Mouse (Mus musculus): ENCODE measurements around the gene Cd83.

Cd83 gene

GRCm38 (mm10) chr13:43784725-43785711 lies at the start of gene Cd83:
Gene Cd83, plus strand, starts transcription at chr13:43784775.
- no peak for DNase-seq (ENCODE audit: low spot score)

- DNase-seq (ENCODE audit: low spot score): no peak
Observed at GRCm38 (mm10) chr13:43739598-43740275, 44.8 kb upstream of the Cd83 start.

GRCm38 (mm10) chr13:43740276-43740608 lies 44.3 kb upstream of the Cd83 start:
- no peak for DNase-seq (ENCODE audit: low spot score)

- no peak for DNase-seq (ENCODE audit: low spot score)
Observed at GRCm38 (mm10) chr13:43742677-43743076, 41.9 kb upstream of the Cd83 start.

GRCm38 (mm10) chr13:43744259-43744658 lies 40.3 kb upstream of the Cd83 start:
- no peak for DNase-seq (ENCODE audit: low spot score)

- DNase-seq (ENCODE audit: low spot score): no peak
Observed at GRCm38 (mm10) chr13:43750301-43750700, 34.3 kb upstream of the Cd83 start.

- DNase-seq (ENCODE audit: low spot score): no peak
Observed at GRCm38 (mm10) chr13:43750966-43751365, 33.6 kb upstream of the Cd83 start.

- DNase-seq (ENCODE audit: low spot score): no peak
Observed at GRCm38 (mm10) chr13:43752407-43752806, 32.2 kb upstream of the Cd83 start.

GRCm38 (mm10) chr13:43753652-43754051 lies 30.9 kb upstream of the Cd83 start:
- no peak for DNase-seq (ENCODE audit: low spot score)

- DNase-seq (ENCODE audit: low spot score): no peak
Observed at GRCm38 (mm10) chr13:43754455-43755128, 30.0 kb upstream of the Cd83 start.

- no peak for DNase-seq (ENCODE audit: low spot score)
Observed at GRCm38 (mm10) chr13:43755573-43755972, 29.0 kb upstream of the Cd83 start.

- no peak for DNase-seq (ENCODE audit: low spot score)
Observed at GRCm38 (mm10) chr13:43761156-43761855, 23.3 kb upstream of the Cd83 start.

GRCm38 (mm10) chr13:43762901-43763300 lies 21.7 kb upstream of the Cd83 start:
- DNase-seq (ENCODE audit: low spot score): no peak

GRCm38 (mm10) chr13:43763301-43763994 lies 21.1 kb upstream of the Cd83 start:
- no peak for DNase-seq (ENCODE audit: low spot score)

- no peak for DNase-seq (ENCODE audit: low spot score)
Observed at GRCm38 (mm10) chr13:43763995-43764579, 20.5 kb upstream of the Cd83 start.

GRCm38 (mm10) chr13:43765293-43765814 lies 19.2 kb upstream of the Cd83 start:
- no peak for DNase-seq (ENCODE audit: low spot score)

- DNase-seq (ENCODE audit: low spot score): no peak
Observed at GRCm38 (mm10) chr13:43766786-43767680, 17.5 kb upstream of the Cd83 start.

GRCm38 (mm10) chr13:43773020-43773419 lies 11.6 kb upstream of the Cd83 start:
- DNase-seq (ENCODE audit: low spot score): no peak

GRCm38 (mm10) chr13:43773965-43774566 lies 10.5 kb upstream of the Cd83 start:
- DNase-seq (ENCODE audit: low spot score): no peak

Measured in urinary bladder, postnatal 10 days (tissue).